Mouse (Mus musculus) adrenal gland, postnatal 4 days (tissue): ENCODE data around the gene Galnt2. TPM values are rescaled to one million over a fixed set of nuclear protein-coding genes. Genes with fewer than 3 reads are reported as not detected.

Source experiments
- DNase-seq, 2 experiments: peaks; one replicate each; pipeline ENCODE4 v3.0.0; 2021 to 2022; ENCODE audit warnings: low spot score in 2 of 2, mixed read lengths in 2 of 2
- total RNA-seq, 2 experiments: library from RNA; stranded (reverse); gene quantifications; 2 replicates each; pipeline ENCODE4 v1.2.3; 2021

Gene Galnt2
- total RNA-seq, 2 experiments from 2014 or later = 65.3 to 81.1 TPM

- no peak for DNase-seq
Observed at GRCm38 (mm10) chr8:124270504-124270903, 39.3 kb downstream of the Galnt2 start.

- DNase-seq = no peak
Observed at GRCm38 (mm10) chr8:124270904-124271303, 39.7 kb downstream of the Galnt2 start.

GRCm38 (mm10) chr8:124271518-124271917 lies 40.3 kb downstream of the Galnt2 start:
- DNase-seq = no peak

GRCm38 (mm10) chr8:124272792-124273191 lies 41.6 kb downstream of the Galnt2 start:
- no peak for DNase-seq

- no peak for DNase-seq
Observed at GRCm38 (mm10) chr8:124273606-124274218, 42.5 kb downstream of the Galnt2 start.

GRCm38 (mm10) chr8:124274441-124275120 lies 43.4 kb downstream of the Galnt2 start:
- DNase-seq = no peak

- DNase-seq = no peak
Observed at GRCm38 (mm10) chr8:124275377-124276071, 44.3 kb downstream of the Galnt2 start.

- no peak for DNase-seq
Observed at GRCm38 (mm10) chr8:124277951-124278910, 47.0 kb downstream of the Galnt2 start.

- no peak for DNase-seq
Observed at GRCm38 (mm10) chr8:124278956-124279689, 47.9 kb downstream of the Galnt2 start.

- no peak for DNase-seq
Observed at GRCm38 (mm10) chr8:124279690-124279985, 48.4 kb downstream of the Galnt2 start.

- no peak for DNase-seq
Observed at GRCm38 (mm10) chr8:124281700-124282541, 50.7 kb downstream of the Galnt2 start.

GRCm38 (mm10) chr8:124282878-124283630 lies 51.9 kb downstream of the Galnt2 start:
- DNase-seq = no peak

- no peak for DNase-seq
Observed at GRCm38 (mm10) chr8:124283644-124284332, 52.6 kb downstream of the Galnt2 start.

- no peak for DNase-seq
Observed at GRCm38 (mm10) chr8:124284333-124284711, 53.1 kb downstream of the Galnt2 start.

GRCm38 (mm10) chr8:124284984-124285576 lies 53.9 kb downstream of the Galnt2 start:
- DNase-seq = no peak

- DNase-seq = no peak
Observed at GRCm38 (mm10) chr8:124286461-124287124, 55.4 kb downstream of the Galnt2 start.

GRCm38 (mm10) chr8:124288215-124288864 lies 57.1 kb downstream of the Galnt2 start:
- DNase-seq = no peak
